Mouse (Mus musculus): ENCODE measurements around the gene Spata32.

DNA sequence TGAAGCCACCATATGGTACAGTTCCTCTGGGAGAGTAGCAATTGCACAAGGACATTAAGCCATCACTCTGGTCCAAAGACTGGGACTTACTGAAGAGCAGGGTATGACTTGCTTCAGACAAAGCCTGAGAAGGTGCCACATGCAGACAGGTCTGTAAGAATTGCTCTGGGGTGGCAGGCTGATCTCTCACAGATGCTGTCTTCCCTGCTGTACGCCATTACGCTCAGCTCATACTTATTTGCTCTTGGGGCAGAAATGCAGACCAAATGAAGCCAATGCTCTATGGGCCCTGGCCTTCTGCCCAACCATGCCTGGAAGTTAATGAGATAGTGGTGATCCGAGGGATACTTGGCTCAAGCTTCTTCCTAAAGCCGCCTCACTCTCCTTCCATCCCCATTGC is 26.6 kb upstream of the Spata32 start:
- TF ChIP-seq CTCF (IDR thresholded peaks at IDR 0.05; ENCODE audit: borderline replicate concordance, insufficient read depth, low read length) (no peak), POLR2A (IDR thresholded peaks at IDR 0.05; ENCODE audit: low read depth, low read length) (no peak)

Data from embryonic fibroblast, embryonic 13.5 days (primary cell).